Mouse (Mus musculus) yolk sac, embryonic 10.5 days (tissue): Measurements from ENCODE around the gene Bclaf3.
"Not testable (repeated sequence)": the region's sequence is repeated elsewhere in the genome, so short reads cannot be mapped to it uniquely, and the experiment has no call there.

Experiments used
- DNase-seq: peaks from one replicate; pipeline ENCODE4 v3.0.0-alpha.2; 2017; ENCODE audit warnings: low spot score

Bclaf3 gene

DNA sequence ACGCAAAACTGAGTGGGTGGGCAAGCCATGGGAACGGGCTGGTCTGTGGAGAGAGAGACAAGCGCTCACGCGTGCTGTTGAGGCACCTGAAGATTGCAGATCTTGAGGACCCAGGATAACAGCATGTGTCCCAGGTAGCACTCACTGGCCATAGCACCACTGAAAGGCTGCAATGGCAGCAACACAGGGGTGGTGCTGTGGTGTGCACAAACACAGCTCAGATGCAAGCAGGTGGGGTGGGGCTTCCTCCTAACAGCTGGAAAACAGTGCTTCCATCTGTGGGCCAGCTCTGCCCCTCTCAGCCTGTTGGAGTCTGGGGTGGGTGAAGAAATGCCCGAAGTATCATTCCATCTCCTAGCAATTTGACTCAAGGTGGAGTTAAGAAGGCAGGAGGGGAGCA, at the start of gene Bclaf3:
Gene Bclaf3 (plus strand): TSS at position 301 of the 400 bp plus-strand sequence.
- DNase-seq = no peak

DNA sequence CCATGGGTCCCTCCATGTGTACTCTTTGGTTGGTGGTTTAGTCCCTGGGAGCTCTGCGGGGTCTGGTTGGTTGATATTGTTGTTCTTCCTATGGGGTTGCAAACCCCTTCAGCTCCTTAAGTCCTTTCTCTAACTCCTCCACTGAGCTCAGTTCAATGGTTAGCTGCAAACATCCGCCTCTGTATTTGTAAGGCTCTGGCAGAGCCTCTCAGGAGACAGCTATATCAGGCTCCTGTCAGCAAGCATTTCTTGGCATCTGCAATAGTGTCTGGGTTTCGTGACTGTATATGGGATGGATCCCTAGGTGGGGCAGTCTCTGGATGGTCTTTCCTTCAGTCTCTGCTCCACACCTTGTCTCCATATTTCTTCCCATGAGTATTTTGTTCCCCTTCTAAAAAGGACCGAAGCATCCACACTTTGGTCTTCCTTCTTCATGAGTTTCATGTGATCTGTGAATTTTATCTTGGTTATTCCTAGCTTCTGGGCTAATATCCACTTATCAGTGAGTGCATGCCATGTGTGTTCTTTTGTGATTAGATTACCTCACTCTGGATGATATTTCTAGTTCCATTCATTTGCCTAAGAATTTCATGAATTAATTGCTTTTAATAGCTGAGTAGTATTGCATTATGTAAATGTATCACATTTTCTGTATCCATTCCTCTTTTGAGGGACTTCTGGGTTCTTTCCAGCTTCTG, 48.1 kb upstream of the Bclaf3 start:
- DNase-seq = not testable (repeated sequence)

DNA sequence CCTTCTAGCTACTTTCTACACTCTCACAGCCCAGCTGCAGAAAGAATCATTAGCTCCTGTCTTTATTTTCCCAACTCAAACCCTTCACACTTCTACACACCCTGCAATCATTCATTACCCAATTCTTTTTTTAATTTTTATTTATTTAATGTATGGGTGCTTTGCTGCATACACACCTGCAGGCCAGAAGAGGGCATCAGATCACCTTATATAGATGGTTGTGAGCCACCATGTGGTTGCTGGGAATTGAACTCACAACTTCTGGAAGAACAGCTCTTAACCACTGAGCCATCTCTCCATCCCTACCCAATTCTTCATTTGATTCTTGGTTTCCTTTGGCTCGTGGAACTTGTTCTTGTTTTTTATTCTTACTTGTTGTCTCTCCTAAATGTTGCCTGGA, 42.2 kb upstream of the Bclaf3 start:
- DNase-seq = no peak

DNA sequence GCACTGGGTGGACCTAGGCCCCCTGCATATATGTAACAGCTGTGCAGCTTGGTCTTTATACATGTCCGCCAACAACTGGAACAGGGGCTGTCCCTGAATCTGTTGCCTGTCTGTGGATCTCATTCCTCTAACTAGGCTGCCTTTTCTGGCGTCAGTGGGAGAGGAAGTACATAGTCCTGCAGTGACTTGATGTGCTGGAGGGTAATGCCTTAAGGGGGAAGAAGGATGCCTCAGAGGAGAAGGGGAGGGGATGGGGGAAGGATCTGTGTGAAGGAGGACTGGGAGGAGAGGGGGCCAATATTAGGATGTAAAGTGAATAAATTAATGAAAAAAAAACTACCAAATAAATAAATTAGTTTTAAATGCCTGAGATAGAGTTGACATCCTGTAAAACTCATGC, 23.3 kb upstream of the Bclaf3 start:
- DNase-seq = no peak

DNA sequence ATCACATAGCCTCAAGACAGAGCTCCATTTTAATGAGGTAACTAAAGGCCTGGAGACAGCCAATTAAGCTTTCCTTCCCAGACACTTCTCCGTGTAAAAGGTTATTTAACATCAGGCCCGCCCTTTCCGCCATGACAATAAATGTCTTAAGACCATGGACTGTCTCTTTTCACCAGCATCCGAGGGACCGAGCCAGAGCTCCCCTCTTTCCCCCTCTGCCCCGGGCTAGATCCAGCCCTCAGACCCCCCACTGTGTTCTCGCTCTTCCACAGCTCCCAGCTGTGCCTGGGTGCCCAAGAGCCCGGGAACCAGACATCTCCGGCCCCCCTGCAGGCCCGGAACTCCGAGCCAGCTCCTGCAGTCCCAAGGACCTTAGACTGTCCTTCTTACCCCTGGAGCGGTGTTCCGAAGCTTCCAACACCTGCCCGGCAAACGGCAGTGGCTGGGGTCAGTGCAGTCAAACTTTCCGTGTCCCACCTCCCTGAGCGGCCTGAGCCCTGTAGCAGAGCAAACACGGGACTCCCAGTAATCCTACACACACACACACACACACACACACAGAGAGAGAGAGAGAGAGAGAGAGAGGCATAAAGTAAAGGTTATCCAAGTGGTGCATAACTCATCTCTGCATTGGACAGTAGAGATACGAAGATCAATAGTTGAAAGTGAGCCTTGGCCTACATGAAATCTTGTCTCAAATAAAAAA, 18.0 kb upstream of the Bclaf3 start:
- DNase-seq = no peak

DNA sequence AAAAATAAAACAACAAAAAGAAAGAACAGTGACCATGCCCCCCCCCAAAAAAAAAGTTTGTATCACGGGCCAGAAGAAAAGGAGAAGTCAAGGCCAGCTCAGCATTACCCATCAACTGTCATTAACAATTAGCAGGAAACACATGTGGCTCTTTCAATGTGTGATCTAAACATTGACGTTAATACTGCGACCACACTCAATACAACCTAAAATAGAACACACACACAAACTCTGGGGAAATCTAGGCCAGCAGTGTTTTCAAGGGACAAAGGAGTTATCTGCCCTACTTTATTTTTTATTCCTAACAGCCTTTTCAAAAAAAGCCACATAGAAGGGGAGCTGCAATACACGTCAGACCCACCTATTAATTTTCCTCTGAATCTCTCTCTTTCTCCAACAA, 17.4 kb upstream of the Bclaf3 start:
- DNase-seq = no peak

DNA sequence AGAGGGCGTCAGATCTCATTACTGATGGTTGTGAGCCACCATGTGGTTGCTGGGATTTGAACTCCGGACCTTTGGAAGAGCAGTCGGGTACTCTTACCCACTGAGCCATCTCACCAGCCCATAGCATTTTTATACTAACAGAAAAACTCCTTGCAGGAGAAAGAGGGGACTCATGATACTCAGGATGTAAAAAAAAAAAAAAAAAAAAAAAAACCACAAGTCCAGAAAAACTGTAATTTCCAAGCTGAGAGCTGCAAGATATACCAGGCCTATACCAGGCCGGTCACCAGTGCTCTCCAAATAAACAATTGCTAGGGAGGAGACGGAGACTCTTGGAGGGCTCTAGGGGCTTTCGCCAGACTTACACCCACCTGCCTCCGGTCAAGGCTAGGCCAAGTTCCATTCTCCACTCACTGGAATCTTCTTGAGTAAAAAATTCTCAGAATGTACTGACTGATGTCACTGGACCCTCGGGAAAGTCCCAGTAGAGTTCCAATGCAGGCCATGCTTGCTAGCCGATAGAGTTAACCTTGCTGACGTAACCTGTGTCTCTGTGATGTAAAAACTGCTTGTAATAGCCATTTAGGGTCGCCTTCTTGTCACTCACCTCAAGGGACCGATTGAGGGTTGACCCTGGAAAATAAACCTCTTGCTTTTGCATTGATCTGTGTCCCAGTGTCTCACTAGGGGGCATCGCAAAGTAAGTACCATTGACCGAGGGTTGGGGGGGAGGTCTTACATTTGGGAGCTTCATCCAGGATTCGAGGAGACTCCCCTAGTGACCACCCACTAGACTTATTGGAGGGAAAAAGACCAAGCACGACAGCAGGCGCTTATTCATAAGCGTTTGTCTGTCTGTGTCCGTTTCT, 16.4 kb upstream of the Bclaf3 start:
- DNase-seq = no peak

DNA sequence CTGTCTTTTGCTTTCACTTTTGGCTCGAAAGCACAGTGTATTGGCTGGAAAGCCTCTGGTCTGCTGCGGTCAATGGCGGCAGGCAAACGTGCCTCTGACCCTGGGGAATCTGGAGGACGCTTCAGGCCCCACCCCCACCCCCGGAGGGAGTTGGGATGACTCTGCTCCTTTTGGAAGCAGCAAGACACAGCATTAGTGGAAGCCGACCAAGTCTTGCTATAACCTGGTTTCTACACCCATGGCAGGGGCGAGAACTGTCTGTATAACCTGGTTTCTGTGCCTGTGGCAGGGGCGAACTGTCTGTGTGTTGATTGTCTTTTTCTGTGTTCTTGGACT, 15.8 kb upstream of the Bclaf3 start:
- no peak for DNase-seq

DNA sequence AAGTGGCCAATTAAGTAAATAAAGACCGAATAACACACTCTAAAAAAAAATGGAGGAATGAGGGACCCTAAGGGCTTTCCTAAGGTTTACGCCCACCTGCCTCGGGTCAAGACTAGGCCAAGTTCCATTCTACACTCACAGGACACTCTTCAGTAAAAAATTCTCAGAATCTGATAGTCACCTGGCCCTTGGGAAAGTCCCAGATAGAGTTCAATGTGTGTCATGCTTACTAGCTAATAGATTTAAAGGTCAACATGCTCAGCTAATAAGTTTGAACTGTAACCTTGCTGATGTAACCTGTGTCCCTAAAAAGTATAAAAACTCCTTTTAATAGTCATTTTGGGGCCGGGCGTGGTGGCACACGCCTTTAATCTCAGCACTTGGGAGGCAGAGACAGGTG, 10.9 kb upstream of the Bclaf3 start:
- DNase-seq = no peak

DNA sequence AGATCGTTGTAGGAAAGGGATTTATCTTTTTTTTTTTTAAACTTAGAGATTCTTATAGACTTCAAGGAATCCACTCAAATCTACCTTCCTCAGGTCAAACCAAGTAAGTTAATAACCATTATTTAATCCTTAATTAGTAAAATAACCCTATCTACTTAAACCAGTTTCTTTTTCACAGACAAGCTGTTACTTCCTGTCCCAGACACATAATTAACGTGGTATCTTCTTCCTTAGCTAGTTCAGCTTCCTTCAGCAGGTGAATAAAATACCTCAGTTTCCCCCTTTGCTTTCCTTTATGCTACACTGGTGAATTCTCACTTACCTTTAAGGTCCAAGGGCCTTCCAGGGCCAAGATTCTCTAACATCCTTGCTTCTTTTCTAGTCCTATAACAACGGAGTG, 4.7 kb upstream of the Bclaf3 start:
- no peak for DNase-seq

DNA sequence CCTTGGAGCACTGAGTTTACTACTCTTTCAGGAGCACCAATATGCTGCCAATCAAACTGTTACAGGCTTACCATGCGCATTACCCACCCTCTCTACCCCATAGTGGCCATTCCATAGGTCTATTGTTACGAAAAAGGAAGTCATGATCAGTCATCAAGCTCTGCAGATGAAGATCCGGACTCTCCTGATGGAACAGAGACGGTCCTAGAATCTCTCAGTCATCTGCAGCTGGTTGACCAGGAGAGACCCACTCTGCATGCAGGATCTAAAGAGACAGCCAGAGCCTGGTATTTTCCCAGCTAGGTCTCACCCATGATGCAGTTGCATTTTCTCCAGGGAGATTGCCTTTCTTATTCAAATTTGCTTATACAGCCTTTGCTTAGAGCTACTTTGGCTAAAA, 3.8 kb upstream of the Bclaf3 start:
- no peak for DNase-seq

DNA sequence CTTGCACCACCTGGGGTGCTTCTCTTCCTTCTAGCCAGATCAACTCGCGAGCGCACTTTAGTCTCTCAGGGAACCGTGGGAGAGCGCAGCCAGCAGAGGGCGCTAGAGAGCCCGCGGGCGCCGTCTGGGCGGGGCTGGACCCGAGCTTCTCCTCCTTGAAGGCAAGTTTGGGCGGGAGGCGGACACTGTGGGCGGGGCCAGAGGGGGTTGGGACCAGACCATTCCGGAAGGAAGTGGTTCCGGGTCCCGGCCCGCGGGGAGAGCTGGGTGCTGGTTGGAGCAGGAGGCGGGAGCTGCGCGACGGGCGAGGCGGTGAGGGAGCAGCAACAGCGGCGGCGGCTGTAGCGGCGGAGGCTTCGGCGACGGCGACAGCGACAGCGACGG, 5.9 kb downstream of the Bclaf3 start:
- peak; percentile 96 for DNase-seq

DNA sequence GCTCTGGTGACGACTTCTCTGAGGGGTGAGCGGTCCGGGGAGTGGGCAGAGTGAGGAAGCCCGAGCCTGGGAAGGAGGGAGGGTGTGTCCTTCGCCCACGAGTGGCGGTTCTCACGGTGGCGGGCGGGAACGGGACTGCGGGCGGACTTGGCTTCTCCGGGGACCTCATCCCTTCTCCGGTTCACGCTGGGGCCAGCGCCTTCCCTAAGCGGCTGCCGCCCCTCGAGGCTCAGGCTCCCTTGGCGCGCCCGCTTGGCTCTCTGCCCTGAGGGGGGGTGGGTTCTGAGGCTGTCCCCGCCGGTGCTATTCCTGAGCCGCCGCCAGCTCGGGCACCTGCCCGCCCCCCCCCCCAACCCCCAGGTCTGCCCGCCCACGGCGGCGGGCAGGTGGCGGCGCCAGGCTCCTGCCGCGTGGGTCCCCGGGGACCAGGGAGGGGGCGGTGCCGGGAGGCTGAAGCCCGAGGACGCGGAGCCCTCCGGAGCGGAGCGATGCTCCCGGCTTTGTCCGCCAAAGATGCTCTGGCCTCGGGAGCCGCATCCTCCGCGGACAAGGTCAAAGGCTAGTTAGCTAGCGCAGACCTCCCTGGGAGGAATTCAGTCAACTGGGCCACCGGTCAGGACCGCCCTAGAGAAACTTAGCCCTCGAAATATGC, 6.4 kb downstream of the Bclaf3 start:
- DNase-seq = no peak

DNA sequence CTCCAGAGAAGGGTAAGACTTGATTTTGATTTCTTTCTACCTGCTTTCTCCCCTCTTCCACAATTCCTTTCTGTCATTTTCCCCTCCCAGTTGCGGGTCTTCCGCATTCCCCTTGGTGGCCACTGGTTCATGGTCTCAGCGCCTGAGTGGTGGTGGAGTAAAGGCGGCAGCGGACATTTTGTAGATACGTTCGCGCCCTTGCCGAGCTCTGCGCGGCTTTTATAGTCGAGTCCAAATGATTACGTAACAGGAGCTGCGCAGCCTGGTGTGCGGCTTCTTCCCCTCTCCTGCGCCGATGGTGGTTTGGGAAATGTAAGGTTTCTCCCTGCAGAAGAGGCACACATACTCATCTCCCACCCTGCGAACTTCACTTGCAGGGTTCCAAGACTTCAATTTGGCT, 15.4 kb downstream of the Bclaf3 start:
- no peak for DNase-seq

DNA sequence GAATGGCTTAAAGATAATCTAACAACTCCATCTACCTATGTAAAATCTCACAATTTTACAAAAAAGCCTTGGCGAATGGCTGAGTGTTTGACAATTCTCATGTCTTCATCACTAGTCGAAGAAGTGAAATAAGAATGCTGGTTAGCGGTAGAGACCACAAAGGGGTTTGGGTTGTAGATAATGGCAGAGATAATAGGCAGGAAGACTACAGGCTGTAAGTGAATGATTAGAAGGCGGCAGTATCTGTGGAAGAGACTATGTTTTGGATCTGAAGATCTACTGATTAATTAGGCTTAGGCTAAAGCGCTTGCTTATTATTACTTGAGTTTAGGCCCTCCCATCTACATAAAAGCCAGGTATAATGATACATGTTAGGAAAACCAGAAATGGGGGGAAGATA, 20.6 kb downstream of the Bclaf3 start:
- no peak for DNase-seq

DNA sequence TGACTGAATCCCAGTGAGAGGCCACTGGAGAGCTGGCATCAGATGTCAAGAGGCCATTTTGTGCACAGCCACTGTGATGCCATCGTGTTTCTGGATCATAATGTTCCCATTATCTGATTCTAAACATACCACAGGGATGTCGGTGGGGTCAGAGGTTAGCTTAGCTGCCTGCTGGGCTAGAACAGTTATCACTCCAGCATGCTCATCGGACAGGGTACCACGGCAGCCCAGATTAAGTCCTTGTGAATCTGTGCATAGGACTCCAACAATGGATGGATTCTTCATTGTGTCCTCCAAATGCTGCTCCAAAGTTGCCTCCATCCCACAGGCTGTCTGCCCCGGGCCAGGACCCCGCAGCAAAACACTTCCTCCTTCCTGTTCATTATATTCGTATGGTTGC, 58.2 kb downstream of the Bclaf3 start:
- not testable (repeated sequence) for DNase-seq

DNA sequence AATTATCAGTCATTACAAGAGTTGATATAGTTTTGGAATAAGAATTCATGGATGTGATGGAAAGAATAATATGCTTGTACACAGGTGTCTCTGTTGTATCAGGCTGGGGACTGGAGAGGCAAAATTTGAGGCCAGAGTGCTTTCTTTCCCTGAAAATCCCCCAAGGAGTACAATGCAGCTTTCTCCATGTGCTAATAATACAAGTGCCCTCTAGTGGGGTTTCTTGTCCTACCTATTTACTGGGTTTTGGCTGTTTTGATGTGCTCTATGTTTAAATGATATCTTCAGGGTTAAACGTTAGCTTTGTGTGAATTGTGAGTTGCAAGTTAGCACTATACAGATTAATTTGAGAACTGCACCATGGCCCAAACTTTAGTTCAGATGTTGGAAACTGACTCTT, 65.1 kb downstream of the Bclaf3 start:
- no peak for DNase-seq

DNA sequence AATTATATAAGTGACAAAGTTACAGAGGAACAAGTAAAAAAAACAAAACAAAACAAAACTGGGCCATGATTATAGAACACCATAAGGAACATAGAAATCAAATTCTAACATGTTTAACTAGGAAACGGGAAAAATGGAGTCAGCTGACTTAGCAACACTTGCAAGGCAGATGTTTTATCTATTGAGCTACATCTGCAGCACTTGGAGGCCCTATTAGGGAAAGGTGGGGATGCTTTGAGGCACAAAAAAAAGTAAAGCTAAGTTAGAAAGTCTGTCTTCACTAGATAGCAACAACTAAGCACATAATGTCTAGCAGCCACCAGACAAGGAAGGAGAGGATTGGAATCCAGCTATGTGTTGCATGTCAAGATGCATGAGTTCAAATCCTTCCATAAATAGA, 71.0 kb downstream of the Bclaf3 start:
- DNase-seq = no peak

DNA sequence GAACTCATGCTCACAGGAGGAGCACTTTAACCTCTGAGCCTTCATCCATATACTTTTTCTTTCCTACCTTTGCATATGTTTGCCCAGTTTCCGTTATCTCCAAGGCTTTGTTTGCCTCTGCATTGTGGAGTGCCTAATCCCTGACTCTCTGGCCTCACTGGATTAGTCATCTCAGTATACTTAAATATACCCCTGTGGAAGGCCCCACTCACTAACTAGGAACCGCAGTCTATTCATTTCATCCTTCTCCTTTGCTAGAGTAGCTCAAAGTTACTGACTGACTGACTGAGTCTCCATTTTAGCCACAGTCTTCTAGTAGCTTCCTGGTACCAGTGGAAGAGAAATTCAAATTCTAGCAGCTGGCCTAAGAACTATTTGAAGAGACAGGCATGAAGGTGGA, 78.3 kb downstream of the Bclaf3 start:
- no peak for DNase-seq

DNA sequence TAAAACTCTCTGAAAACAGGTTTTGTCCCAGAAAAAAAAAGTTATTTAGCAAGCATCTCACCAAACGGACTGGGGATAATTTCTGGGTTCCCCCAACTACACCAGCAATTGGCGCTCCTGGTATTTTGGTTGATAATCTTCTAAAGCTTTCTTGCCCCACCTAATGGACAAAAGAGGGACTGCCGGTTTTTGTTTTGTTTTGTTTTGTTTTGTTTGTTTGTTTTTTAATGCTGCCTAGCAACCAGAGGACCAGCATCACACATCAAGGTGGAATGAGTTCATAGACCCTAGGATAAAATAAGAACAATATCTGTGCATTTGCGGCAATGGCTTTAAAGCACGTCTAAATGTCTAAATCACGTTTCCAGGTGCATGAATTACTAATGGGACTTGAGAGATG, 80.4 kb downstream of the Bclaf3 start:
- no peak for DNase-seq

DNA sequence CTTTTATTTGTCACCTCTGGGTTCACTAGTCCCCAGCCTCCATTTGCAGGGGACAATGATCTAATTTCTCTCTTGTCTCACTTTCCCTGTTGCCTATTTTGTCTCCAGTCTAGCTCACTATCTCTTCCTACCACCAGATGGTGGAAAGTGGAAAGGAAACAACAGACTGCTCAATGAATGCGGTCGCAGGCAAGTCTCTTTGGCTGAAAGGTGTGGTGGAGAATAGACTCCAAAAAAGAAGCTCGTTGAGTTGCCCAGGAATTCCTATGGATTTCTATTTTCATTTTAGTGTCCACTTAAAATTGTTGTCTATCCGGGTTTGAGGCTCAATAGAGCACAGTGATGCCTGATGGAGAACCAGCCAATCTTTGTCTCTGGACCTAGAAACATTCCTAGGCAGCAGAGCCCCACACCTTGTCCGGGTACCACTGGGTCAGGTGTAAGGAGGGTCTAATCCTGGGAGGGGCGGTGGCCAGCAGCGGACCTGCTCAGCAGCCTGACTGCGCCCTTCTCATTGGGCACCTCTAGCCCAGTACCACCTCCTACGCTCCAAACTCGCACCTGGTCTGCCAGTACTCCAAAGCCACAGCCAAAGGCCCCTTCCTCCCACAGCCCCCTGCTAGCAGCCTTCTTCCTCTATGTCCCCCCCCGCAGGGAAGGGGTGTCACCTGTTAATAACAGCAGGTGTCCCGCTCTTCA, 99.9 kb downstream of the Bclaf3 start:
- no peak for DNase-seq
